Mouse (Mus musculus) kidney, adult 8-10 months (tissue): ENCODE results near the gene Hist1h3e.
A peak's percentile ranks its signal among the peaks of the same experiment; 100 is the strongest.
"Not testable (repeated sequence)": the region's sequence is repeated elsewhere in the genome, so short reads cannot be mapped to it uniquely, and the experiment has no call there.

Source experiments
- DNase-seq, 2 experiments: peaks; one replicate each; pipeline ENCODE4 v3.0.0; 2022

The Hist1h3e gene

DNA sequence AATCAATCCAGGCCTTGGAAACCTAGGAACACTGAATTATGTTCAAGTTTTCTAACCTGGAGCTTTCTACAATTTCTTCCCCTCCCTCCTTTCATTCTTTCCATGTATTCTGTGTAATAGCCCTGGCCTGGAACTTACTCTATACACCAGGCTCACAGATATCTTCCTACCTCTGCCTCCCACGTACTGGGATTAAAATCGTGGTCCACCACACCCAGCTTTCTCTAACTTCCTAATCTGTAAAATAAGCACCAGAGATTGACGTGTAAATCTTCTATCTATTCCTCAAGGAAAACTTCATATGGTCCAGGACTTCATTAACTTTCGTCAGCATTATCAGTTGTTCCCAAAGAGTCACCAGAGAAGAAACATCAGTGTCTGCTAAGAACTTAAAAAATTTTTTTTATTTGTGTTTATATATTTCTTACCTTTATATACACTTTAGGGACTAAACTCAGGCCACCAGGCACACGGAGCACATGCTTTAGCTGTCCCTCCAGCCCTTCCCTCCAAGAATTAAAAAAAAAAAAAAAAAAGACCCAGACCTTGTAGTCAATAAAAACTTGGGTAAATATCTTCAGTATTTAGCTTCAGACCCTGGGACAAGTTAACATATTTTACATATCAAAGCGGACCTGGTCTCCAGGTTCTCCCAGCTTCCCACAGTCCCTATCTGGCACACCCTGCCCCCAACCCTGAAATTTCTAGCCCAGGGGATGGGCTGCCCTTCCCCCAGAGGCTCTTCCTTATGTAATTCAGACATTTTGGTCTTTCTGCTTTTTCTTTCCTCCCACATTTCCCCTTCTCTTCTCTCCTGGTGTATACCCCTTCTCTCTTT is 20.3 kb upstream of the Hist1h3e start:
- no peak for DNase-seq

DNA sequence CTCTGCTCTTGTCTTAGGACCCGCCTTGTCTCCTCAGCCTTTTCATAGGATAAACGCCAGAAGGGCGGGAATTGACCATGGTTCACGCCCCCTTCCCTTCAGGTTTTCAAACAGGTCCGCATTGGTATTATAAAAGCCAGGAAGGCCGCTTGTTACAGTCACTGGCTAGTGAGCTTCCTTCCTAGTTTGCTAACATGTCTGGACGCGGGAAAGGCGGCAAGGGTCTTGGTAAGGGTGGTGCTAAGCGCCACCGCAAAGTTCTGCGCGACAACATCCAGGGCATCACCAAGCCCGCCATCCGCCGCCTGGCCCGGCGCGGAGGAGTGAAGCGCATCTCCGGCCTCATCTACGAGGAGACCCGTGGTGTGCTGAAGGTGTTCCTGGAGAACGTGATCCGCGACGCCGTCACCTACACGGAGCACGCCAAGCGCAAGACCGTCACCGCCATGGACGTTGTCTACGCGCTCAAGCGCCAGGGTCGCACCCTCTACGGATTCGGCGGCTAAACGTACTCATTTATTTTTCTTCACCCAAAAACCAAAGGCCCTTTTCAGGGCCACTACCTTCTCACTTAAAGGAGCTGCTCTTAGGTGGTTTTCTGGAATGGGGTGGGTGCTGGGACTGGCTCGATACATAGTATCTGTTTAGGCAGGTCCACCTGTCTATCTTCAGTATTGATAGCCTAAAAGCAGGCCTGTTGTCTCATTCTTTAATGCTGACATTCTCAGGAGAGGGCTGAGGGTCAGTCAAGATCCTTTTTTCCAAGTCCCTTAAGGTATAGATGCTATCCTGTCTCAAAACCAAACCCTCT is 19.4 kb upstream of the Hist1h3e start, which contains the start of gene Hist1h4d:
Gene Hist1h4d (plus strand): TSS at position 191 of the 811 bp plus-strand sequence.
- peak; percentile 95 to 96 for DNase-seq

DNA sequence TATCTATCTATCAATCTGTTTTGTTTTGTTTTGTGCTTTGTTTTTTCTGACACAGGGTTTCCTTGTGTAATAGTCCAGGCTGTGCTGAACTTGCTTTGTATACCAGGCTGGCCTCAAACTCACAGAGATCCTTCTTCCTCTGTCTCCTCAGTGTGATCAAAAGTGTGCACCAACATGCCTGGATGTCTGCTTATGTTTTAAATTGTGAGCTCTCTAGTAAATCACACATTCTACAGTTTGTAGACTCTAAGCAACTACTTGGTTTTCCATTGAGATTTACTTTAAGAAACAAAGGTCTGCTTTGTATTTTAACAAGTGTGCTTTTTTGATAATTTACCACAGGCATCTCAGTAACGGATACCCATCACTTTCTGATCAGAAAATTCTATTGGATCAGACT is 15.7 kb upstream of the Hist1h3e start:
- no peak for DNase-seq

DNA sequence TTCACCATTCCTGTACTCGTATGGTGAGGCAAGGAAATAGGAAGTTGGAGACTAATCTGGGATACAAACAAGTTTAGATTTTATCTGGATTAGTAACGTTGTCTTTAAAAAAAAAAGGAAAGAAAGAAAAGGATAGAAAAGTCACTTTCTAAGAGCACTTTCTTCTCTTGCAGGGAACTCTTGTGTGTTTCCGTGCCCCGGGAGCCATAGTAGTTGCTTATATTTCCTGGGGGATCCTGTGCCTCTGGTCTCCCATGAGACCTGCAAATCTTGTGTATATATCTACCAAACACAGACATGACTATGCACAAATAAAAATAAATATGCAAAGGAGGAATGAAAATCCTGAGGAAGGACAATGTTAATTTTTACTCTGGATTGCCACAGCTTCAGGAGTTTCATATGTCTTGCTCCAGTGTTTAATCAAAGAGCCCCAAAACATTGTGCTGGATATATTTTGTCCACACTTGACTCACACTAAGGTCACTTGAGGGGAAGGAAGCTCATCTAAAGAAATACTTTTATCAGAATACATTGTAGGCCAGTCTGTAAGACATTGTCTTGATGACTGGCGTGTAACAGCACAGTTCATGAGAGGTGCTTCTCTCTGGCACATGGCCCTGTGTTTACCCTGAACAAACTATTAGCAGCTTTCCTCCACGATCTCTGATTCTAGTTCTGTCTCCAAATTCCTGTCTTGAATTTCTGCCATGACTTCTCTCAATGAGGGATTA is 14.9 kb upstream of the Hist1h3e start:
- no peak for DNase-seq

DNA sequence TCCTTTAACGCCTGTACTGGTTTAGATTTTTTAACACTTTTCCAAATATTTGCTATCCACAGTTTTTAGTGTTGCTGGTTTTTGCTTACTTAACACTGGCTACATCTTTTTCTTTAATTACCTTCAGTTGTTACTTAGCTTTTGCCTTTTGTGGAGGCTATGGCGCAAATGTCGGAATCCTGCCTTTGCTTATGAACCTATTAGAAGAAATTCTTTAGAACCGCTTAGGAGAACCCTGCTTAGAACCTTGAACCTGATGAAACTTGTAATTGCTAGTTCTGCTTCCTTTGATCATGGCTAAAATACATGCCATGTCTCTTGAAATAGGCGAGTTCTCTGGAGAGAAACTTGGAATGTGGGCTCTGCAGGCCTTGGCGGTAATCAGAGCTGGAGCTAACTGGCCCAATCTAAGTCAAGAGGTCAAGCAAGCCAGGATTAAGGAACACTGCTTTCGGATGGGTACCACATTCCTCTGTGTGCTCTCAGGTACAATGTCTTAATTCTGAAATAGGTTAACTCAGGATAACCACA is 14.2 kb upstream of the Hist1h3e start:
- DNase-seq, result no peak

DNA sequence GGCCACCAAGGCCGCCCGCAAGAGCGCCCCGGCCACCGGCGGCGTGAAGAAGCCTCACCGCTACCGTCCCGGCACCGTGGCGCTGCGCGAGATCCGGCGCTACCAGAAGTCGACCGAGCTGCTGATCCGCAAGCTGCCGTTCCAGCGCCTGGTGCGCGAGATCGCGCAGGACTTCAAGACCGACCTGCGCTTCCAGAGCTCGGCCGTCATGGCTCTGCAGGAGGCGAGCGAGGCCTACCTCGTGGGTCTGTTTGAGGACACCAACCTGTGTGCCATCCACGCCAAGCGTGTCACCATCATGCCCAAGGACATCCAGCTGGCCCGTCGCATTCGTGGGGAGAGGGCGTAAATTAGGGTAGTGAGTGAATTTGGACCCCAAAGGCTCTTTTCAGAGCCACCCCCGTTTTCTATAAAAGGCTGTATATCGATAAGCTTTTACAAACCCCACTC is 13.7 kb upstream of the Hist1h3e start:
- not testable (repeated sequence) for DNase-seq

DNA sequence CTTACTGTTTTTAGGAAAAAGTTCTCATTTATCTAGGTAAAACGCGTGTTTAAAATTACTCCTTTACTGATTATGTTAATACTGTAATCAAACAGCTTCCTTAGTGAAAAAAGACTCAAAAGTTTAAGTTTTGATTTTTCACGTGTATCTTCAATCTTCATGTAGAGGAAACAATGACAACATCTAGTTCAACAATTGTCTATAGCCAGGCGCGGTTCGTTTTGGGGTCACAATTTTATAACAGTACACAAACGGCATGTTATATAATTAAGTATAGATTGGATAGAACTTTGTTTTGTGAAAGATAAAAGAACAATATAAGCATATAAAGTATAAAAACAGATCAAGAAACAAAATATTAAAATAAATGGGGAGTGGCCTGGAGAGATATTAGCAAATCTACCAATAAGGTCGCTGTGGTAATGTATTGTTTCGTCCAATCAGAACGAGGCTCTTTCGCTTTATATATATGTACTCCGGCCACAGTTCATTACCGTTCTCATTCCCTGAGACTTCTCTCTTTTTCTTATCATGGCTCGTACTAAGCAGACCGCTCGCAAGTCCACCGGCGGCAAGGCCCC is 13.2 kb upstream of the Hist1h3e start, which contains the start of gene Hist1h3d:
Gene Hist1h3d (plus strand): TSS at position 493 of the 581 bp plus-strand sequence.
- DNase-seq, result no peak

- not testable (repeated sequence) for DNase-seq
Observed at GRCm38 (mm10) chr13:23574546-23575170, 12.5 kb upstream of the Hist1h3e start.

- peak; percentile 68 to 71 for DNase-seq
Observed at GRCm38 (mm10) chr13:23573898-23574524, 11.8 kb upstream of the Hist1h3e start, which contains the start of the genes Hist1h2bf and Hist1h2ad. TSS of gene Hist1h2bf (minus strand) at chr13:23574196. TSS of gene Hist1h2ad (plus strand) at chr13:23574381.

DNA sequence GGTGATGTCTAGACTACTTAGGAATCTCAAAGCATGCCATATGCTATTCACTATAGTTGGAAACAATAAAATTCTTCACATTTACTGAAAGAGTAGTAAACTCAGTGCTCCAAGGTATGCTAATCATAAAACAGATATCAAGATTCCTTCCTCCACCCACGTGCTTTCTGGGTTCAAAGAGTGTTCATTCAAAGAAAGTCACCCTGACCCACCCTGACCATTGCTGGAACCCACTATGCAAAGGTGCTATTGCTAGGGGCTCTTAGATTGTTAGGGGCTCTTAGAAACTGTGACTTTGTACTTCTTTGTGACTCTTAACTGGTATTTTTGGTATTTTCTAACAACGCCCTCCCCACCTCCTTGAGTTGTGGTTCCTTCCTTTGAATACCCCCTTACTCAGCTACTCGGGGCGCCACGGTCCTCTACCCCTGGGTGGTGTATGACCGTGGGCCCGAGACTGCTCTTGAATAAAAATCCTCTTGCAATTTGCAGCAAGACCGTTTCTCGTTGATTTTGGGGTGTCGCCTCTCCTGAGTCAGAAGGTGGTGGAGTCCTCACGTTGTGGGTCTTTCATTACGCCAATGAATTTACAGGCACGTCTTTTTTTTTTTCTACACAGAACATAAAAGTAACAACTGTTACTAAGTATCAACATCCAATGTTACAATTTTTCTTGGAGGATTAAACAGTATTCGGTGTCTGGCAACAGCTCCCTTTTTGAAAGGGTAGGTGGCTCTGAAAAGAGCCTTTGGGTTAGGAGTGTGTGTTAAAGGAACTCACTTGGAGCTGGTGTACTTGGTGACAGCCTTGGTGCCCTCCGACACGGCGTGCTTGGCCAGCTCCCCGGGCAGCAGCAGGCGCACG is 11.1 kb upstream of the Hist1h3e start:
- not testable (repeated sequence) for DNase-seq

DNA sequence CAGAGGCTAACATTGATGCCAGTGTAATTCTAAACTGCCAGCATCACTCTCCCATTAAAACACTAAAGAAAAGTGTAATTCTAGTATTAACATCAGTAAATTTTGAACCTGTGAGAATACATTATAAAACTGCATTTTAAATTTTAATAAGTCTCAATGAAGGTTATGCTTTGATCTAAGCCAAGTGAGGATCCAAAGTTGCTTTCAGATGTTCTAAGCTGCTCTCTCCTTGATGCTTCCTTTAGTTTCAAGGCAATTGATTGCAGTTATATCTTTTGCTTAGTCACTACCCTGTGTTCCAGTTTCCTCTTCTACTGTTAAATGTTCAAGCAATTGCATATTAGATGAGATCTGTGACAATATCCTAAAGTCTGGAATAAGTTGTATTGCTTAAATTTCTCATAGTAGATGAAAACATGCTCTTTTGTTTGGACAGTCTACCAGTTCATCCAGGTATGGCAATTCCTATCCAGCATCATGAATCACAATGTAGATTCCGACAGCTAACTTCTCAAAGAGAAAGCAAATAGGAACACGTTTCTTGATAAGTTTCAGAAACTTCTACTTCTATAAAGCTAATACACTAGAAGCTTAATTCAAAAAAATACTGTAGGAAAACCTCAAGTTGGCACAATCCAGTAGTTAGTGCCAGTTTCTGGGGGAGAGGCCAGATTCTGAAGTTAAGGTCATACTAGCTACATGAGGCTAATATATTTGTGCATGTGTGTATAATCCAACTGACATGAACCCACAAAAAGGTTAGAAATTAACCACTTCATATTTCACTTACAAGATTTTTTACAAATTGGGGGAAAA is 10.3 kb upstream of the Hist1h3e start:
- DNase-seq, result no peak

DNA sequence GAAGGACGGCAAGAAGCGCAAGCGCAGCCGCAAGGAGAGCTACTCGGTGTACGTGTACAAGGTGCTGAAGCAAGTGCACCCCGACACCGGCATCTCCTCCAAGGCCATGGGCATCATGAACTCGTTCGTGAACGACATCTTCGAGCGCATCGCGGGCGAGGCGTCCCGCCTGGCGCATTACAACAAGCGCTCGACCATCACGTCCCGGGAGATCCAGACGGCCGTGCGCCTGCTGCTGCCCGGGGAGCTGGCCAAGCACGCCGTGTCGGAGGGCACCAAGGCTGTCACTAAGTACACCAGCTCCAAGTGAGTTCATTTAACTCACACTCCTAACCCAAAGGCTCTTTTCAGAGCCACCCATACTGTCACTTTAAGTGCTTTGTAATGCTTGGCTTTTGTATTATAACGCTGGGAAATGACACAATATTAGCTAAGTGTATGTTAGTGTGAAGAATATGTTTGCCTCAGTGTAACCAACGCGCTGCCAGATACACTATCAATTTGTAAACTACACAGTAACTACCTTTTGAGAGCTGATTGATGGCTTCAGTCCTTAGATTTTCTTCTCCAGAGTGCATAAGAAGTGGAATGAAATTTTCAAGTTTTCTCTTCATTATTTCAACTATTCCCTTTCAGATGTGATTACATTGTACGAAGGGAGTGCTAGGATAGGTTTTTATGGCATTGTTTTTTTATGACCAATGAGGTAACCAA is 9.5 kb upstream of the Hist1h3e start:
- DNase-seq, result not testable (repeated sequence)

GRCm38 (mm10) chr13:23571022-23571503 is 8.9 kb upstream of the Hist1h3e start, which contains the start of the genes Hist1h2ae and Hist1h2bg:
TSS of gene Hist1h2ae (minus strand) at chr13:23571220.
TSS of gene Hist1h2bg (plus strand) at chr13:23571396.
- DNase-seq, result peak; percentile 26 to 75

- DNase-seq, result not testable (repeated sequence)
Observed at GRCm38 (mm10) chr13:23570261-23571021, 8.3 kb upstream of the Hist1h3e start.

- no peak for DNase-seq
Observed at GRCm38 (mm10) chr13:23564482-23564881, 2.3 kb upstream of the Hist1h3e start.

DNA sequence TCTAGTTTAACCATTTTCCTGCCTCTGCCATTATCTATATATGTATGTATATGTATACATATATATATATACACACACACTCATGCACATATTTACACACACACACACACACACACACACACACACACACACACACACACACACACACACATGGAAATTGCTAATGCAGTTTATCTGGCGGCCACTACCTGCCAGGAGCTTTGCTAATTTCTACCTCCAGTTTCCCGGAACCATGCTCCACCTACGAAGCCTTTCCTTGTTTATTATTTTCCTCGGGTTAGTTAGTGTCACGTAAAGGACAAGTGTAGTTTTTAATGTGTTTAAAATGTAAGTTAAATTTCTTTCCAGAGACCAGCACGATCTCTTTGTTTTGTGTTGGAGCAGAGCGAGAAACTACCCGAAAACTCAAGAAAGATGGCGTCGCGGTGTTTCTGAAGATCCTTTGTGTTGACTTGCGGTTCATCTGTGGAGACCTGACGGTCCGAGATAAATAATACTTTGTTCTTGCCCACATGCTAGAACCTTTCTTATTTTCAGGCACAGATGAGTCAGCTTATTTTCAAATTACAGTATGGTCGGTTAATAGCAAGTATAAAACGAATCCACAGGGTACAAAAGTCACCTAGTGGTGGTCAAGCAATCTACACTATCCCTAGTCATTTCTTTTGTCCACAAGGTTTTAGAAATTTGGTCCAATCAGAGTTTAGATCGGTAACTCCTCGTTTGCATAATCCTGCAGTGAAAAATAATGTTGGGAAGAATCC is 712 bp upstream of the Hist1h3e start:
- DNase-seq, result peak in 1 of 2 experiments; percentile 33

DNA sequence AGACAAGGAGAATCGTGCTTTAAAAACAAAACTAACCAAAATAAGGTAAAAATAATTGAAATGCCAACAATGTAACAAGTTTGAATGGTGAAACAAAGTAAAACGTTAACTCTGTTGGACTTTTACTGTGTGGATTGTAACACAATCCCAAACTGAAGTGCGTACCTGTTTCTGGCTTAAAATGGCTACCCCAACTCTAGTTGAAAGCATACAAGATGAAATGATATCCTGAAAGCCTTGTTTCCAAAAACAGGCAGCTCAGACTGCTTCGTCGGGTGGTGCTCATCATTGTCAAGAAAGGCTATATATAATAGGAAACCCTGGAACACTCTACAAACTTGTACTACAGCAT is 662 bp downstream of the Hist1h3e start:
- not testable (repeated sequence) for DNase-seq
